Mouse (Mus musculus) spleen, adult 2 months (tissue): ENCODE measurements around the gene Heg1.

Experiments used
- CTCF ChIP-seq: fragments of 200-500 bp; IDR thresholded peaks from 2 replicates; pipeline ENCODE4 v1.5.1; 2011; ENCODE audit warnings: mild to moderate bottlenecking, inconsistent platforms; ENCODE audit not compliant: insufficient read depth, insufficient read length, insufficient replicate concordance; ENCODE audit errors: extremely low read depth
- POLR2A ChIP-seq: fragments of 200-500 bp; IDR thresholded peaks from 2 replicates; pipeline ENCODE4 v1.6.1; 2011; ENCODE audit warnings: low read depth, low read length, inconsistent platforms

- no peak for TF ChIP-seq CTCF
- no peak for TF ChIP-seq POLR2A
These were observed 100.4 kb downstream of the Heg1 start for GRCm38 (mm10) chr16:33784547-33784946.
